Mouse (Mus musculus) cerebral cortex, adult 2 months (tissue): ENCODE measurements around the gene Gars.

Experiments used
- WGBS: fragments of 180-500 bp; shearing (Covaris S2); methylation state at CpG from one replicate; pipeline ENCODE4 v1.1.7; 2018; 5-methylcytosine and 5-hydroxymethylcytosine counted together

Gars gene

GRCm38 (mm10) chr6:55038671-55039445, 1.1 kb downstream of the Gars start:
- WGBS = 2% methylated on average over 12 of the region's 12 CpGs

DNA sequence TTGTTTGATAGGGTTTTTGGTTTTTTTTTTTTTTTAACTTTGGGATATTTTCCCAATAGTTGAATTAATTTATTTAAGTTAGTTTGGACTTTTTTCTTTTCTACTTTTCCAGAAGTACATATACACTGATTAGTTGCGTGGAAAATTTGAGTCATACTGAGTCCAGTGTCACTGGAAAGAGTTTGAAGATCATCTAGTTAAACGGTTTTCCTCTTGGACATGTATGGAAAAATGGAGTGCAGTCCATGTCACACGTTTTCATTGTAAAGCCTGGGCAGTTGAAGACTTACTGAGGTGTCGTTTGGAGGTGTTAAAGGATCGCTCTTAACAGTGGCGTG, 1.6 kb downstream of the Gars start:
- WGBS = 57% methylated on average over 6 of the region's 6 CpGs

GRCm38 (mm10) chr6:55040031-55040430, 2.2 kb downstream of the Gars start:
- WGBS = 55% methylated on average over 1 of the region's 1 CpGs

GRCm38 (mm10) chr6:55043206-55043605, 5.4 kb downstream of the Gars start:
- 70% methylated on average over 8 of the region's 8 CpGs for WGBS

- WGBS = 54% methylated on average over 5 of the region's 5 CpGs
Measured at GRCm38 (mm10) chr6:55044542-55044941, 6.7 kb downstream of the Gars start.

GRCm38 (mm10) chr6:55045326-55045725, 7.5 kb downstream of the Gars start:
- WGBS = 26% methylated on average over 1 of the region's 1 CpGs

- 93% methylated on average over 10 of the region's 10 CpGs for WGBS
Measured at GRCm38 (mm10) chr6:55049186-55049585, 11.4 kb downstream of the Gars start.

DNA sequence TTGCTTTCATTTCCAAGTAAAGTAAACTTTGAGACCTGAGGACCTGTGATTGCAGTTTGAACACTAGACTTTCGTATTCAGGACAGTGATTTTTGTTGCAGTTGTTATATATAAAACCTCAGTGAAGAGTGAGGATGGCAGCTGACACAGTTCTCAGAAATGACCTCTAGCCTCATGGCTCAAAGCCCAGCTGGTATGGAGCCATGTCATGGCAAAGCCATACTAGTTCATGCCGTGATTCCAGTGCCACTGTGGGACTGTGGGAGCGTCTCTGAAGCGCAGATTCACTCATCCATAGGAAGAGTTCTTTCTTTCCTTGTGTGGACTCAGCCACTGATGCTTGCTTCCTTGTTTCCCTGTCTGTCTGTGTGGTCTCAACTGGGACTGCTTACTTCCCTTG, 16.7 kb downstream of the Gars start:
- 91% methylated on average over 4 of the region's 4 CpGs for WGBS

DNA sequence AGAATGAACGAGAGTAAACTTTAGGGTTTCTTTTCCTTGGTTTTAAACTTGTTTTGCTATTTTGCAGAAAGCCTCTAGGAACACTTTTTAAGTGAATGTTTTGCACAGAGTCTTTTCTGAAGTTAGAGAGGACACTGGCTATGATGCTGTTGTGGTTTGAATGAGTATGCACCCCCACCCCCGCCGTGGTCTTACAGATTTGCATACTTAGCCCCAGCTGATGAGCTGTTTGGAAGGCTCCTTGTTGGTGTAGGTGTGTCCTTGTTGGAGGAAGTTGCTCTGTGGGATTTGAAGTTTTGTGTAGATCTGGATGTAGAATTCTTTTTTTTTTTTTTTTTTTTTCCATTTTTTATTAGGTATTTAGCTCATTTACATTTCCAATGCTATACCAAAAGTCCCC, 19.6 kb downstream of the Gars start:
- WGBS = 82% methylated on average over 3 of the region's 3 CpGs

- 88% methylated on average over 7 of the region's 7 CpGs for WGBS
Measured at GRCm38 (mm10) chr6:55060241-55060825, 22.5 kb downstream of the Gars start.

DNA sequence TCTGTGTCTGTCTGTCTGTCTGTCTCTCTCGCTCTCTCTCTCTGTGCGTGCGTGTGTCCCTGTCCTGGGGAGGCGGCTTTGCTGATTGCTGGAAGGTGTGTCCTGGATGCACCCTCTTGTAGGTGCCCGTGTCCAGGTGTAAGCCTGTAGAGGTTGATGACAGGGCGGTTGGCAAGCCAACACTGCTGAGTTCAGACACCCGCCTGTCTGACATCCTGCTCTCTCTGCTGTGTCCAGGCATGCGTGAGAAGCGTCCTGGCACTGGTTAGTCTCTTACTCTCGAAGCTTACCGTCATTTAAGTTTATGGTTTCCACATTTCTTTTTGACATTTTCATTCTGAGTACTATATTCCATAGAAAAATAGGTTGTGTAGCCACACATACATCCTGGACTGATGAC, 23.5 kb downstream of the Gars start:
- 84% methylated on average over 11 of the region's 11 CpGs for WGBS

- 55% methylated on average over 5 of the region's 5 CpGs for WGBS
Measured at GRCm38 (mm10) chr6:55062200-55062599, 24.4 kb downstream of the Gars start.

- 64% methylated on average over 9 of the region's 9 CpGs for WGBS
Measured at GRCm38 (mm10) chr6:55063793-55064476, 26.1 kb downstream of the Gars start.

GRCm38 (mm10) chr6:55064477-55064827, 26.6 kb downstream of the Gars start:
- WGBS = 96% methylated on average over 7 of the region's 7 CpGs

DNA sequence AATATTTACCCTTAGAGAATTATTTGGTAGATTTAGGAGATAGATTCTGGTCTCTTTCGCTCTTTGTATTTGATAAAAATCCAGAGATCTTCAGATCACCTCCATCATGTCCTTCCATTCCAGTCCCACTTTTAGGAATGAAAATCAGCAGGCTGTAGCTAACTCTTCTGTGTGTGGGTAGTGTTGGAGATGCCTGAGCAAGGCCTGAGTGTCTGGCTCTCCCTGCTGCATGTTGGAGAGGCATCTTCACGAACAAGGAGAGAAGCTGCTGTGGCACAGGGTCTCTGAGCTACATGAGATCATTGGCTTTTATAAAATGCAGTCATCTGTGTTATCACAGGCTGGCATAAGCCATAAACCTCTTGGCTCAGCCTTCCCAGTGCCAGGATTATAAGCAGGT, 28.1 kb downstream of the Gars start:
- 60% methylated on average over 2 of the region's 2 CpGs for WGBS

- 50% methylated on average over 4 of the region's 4 CpGs for WGBS
Measured at GRCm38 (mm10) chr6:55076561-55077255, 38.9 kb downstream of the Gars start.

DNA sequence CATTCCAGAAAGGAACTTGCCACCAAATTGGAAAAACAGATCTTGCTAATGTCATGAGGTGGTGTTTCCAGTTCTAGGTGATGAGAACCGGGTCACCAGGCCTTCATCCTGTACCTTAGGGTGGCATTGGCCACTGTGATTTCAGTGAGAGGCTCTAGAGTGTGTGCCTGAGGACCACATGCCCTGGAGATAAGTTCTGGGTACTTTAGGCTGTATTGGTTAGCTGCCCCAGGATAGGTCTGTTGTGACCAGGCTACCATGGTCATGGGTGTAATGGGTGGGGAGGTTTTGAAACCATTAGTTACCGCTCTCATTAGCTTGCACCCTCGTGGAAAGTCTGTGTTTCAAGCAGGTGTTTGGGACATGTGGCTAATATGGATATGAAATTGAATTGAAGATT, 43.6 kb downstream of the Gars start:
- 86% methylated on average over 3 of the region's 3 CpGs for WGBS

- 45% methylated on average over 7 of the region's 7 CpGs for WGBS
Measured at GRCm38 (mm10) chr6:55082261-55083051, 44.6 kb downstream of the Gars start.

- WGBS = 71% methylated on average over 4 of the region's 4 CpGs
Measured at GRCm38 (mm10) chr6:55087355-55087754, 49.5 kb downstream of the Gars start.

GRCm38 (mm10) chr6:55090639-55091038, 52.8 kb downstream of the Gars start:
- WGBS = 59% methylated on average over 4 of the region's 4 CpGs

DNA sequence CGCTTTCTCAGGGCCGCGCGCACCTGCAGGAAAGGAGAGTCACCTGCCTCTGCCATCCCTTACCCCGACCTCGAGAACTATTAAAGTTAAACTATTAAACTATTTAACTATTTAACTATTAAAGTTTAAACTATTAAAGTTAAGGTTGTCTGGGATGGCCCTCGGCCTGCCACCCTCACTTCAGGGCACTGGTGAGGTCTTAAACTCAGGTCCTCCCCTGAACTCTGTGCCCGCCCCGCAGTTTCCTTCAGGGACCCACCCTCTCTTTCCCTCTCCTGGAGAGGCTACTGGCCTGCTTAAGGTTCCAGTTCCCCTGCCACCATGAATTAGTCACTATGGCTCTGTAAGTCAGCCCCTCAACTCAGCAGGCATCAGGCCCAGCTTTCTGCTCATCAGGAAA, 53.6 kb downstream of the Gars start:
- 97% methylated on average over 9 of the region's 9 CpGs for WGBS
